Comparison of ENCODE assay signal across 8 mouse cellular contexts in genomic region chr11:106268326-106269059, GRCm38 (mm10). TPM values are rescaled to one million over a fixed set of nuclear protein-coding genes. Genes with fewer than 3 reads are reported as not detected.
DNase-seq lines count a peak whose midpoint lies in the region; ATAC-seq and TF ChIP-seq lines count a peak whose summit lies in the region.

No protein-coding gene starts in this region.

- 4% methylated on average over 8 of the region's 8 CpGs for WGBS in cerebellum, adult 2 months
- WGBS in hindbrain, embryonic 13.5 days: 46% methylated on average over 8 of the region's 8 CpGs
- WGBS in stomach, postnatal 0 days: 20% methylated on average over 8 of the region's 8 CpGs

- no peaks in the 10 kb centered on the region for H3K27me3 ChIP-seq in cerebellum, adult 2 months (ENCODE audit: control insufficient read depth, insufficient read depth, low read length)
- H3K27me3 ChIP-seq in hindbrain, embryonic 13.5 days: no peaks in the 10 kb centered on the region
- H3K27me3 ChIP-seq in stomach, postnatal 0 days (ENCODE audit: control insufficient read depth, insufficient read depth, low read length): no peaks in the 10 kb centered on the region

- TF ChIP-seq POLR2A in cerebellum, adult 2 months (IDR thresholded peaks at IDR 0.05; ENCODE audit: borderline replicate concordance, insufficient read depth, low read length): 0 out of 2 replicates have a peak, but pooled peaks have one; percentile 39

- no peak for TF ChIP-seq CTCF in cerebellum, adult 2 months (IDR thresholded peaks at IDR 0.05; ENCODE audit: borderline replicate concordance, insufficient read depth, low read depth, low read length)
- no peak for TF ChIP-seq CTCF in gastrocnemius, adult 2 months (IDR thresholded peaks at IDR 0.05)
- TF ChIP-seq CTCF in stomach, postnatal 0 days (IDR thresholded peaks at IDR 0.05; ENCODE audit: low read depth): no peak

- H3K4me2 ChIP-seq in hindbrain, embryonic 13.5 days: peak overlapping the region; percentile 37
- H3K4me2 ChIP-seq in stomach, postnatal 0 days (replicated peaks; ENCODE audit: low read depth): peak overlapping the region; percentile 46

- peak overlapping the region; percentile 35 for H3K4me3 ChIP-seq in cerebellum, adult 2 months (replicated peaks; ENCODE audit: insufficient read depth, low read depth, low read length)
- peak overlapping the region; percentile 61 for H3K4me3 ChIP-seq in gastrocnemius, adult 2 months
- H3K4me3 ChIP-seq in hindbrain, embryonic 13.5 days: peak overlapping the region; percentile 7
- peak overlapping the region; percentile 12 for H3K4me3 ChIP-seq in stomach, postnatal 0 days (ENCODE audit: low read depth, low read length)

- peak overlapping the region; percentile 86 for H3K27ac ChIP-seq in cerebellum, adult 2 months (ENCODE audit: insufficient read depth, low read length)
- peak overlapping the region; percentile 99 for H3K27ac ChIP-seq in gastrocnemius, adult 2 months
- peak overlapping the region; percentile 90 for H3K27ac ChIP-seq in hindbrain, embryonic 13.5 days
- peak overlapping the region; percentile 92 for H3K27ac ChIP-seq in stomach, postnatal 0 days (replicated peaks)

- H3K9me3 ChIP-seq in hindbrain, embryonic 13.5 days: no peaks in the 10 kb centered on the region
- H3K9me3 ChIP-seq in stomach, postnatal 0 days (ENCODE audit: control insufficient read depth, low read length): no peaks in the 10 kb centered on the region

- DNase-seq in adipocyte (ENCODE audit: low spot score): peak; percentile 92
- DNase-seq in cerebellum, adult 2 months: peak; percentile 91 to 96
- DNase-seq in gastrocnemius, adult 2 months: peak; percentile 94
- DNase-seq in layer of hippocampus, postnatal 36 days: peak; percentile 76 to 83
- peak; percentile 57 to 88 for DNase-seq in lung, postnatal 4 days
- peak; percentile 77 for DNase-seq in stomach, postnatal 0 days (ENCODE audit: low spot score)
- no peak for DNase-seq in spleen, adult 12 weeks (ENCODE audit: low spot score)

- intact Hi-C loops in gastrocnemius, adult 2 months (cut with DNase I): no loop called here

- H3K9ac ChIP-seq in hindbrain, embryonic 13.5 days: peak overlapping the region; percentile 65
- peak overlapping the region; percentile 50 for H3K9ac ChIP-seq in stomach, postnatal 0 days (ENCODE audit: low read length)

- peaks cover 39% of the 10 kb centered on the region for H3K36me3 ChIP-seq in hindbrain, embryonic 13.5 days
- peaks cover 29% of the 10 kb centered on the region for H3K36me3 ChIP-seq in stomach, postnatal 0 days (ENCODE audit: control insufficient read depth, insufficient read depth, low read length)

- peaks cover 41% of the 10 kb centered on the region for H3K4me1 ChIP-seq in cerebellum, adult 2 months (ENCODE audit: control insufficient read depth, insufficient read depth, low read length)
- H3K4me1 ChIP-seq in hindbrain, embryonic 13.5 days (replicated peaks): peaks cover 57% of the 10 kb centered on the region
- peaks cover 19% of the 10 kb centered on the region for H3K4me1 ChIP-seq in stomach, postnatal 0 days (replicated peaks; ENCODE audit: control insufficient read depth, insufficient read depth)

- ATAC-seq in hindbrain, embryonic 13.5 days (ENCODE audit: low FRiP score): no peak
- 0 out of 2 replicates have a peak, but pooled peaks have one; percentile 3 for ATAC-seq in stomach, postnatal 0 days (ENCODE audit: low FRiP score, low TSS enrichment)

- no peak for TF ChIP-seq EP300 in stomach, postnatal 0 days (optimal IDR thresholded peaks at IDR 0.05)

RNA-seq across cellular contexts. Expression of gene Smarcd2, which starts 4.3 kb away (rescaled TPM):
- 114 and 144 TPM in 2 replicates for polyA plus RNA-seq in cerebellum, adult 2 months (2012; rRNA removed)
- 10 to 100 TPM; 10.8 to 12.8 TPM for total RNA-seq in gastrocnemius, adult 2 months (2021)
- polyA plus RNA-seq in hindbrain, embryonic 13.5 days (2015; fragmentation: Nextera tagmentation; extraction: Ambion mirVana): 14.3 and 16.0 TPM in 2 replicates
- 10 to 100 TPM; 28.5 to 38.9 TPM for total RNA-seq in layer of hippocampus, postnatal 36 days (2021)
- 43.5 and 47.6 TPM in 2 replicates for polyA plus RNA-seq in stomach, postnatal 0 days (2015; fragmentation: Nextera tagmentation; extraction: Ambion mirVana)

RNA-seq across cellular contexts. Expression of gene Tcam1, which starts 8.0 kb away (rescaled TPM):
- polyA plus RNA-seq in cerebellum, adult 2 months (2012; rRNA removed): 0.36 and 0.43 TPM in 2 replicates
- total RNA-seq in gastrocnemius, adult 2 months (2021): under 1 TPM; 0.08 TPM
- 0.12 and 0.21 TPM in 2 replicates for polyA plus RNA-seq in hindbrain, embryonic 13.5 days (2015; fragmentation: Nextera tagmentation; extraction: Ambion mirVana)
- under 1 TPM; 0.17 to 0.18 TPM for total RNA-seq in layer of hippocampus, postnatal 36 days (2021)
- 0.07 and 0.10 TPM in 2 replicates for polyA plus RNA-seq in stomach, postnatal 0 days (2015; fragmentation: Nextera tagmentation; extraction: Ambion mirVana)

RNA-seq across cellular contexts. Expression of gene Psmc5, which starts 12.5 kb away (rescaled TPM):
- polyA plus RNA-seq in cerebellum, adult 2 months (2012; rRNA removed): 307 and 343 TPM in 2 replicates
- 100 to 1,000 TPM; 121 to 132 TPM for total RNA-seq in gastrocnemius, adult 2 months (2021)
- 339 and 341 TPM in 2 replicates for polyA plus RNA-seq in hindbrain, embryonic 13.5 days (2015; fragmentation: Nextera tagmentation; extraction: Ambion mirVana)
- total RNA-seq in layer of hippocampus, postnatal 36 days (2021): 100 to 1,000 TPM; 163 to 169 TPM
- 202 and 206 TPM in 2 replicates for polyA plus RNA-seq in stomach, postnatal 0 days (2015; fragmentation: Nextera tagmentation; extraction: Ambion mirVana)

RNA-seq across cellular contexts. Expression of gene Ftsj3, which starts 12.6 kb away (rescaled TPM):
- polyA plus RNA-seq in cerebellum, adult 2 months (2012; rRNA removed): 21.3 and 22.8 TPM in 2 replicates
- total RNA-seq in gastrocnemius, adult 2 months (2021): 10 to 100 TPM; 21.9 to 22.3 TPM
- 37.4 and 38.3 TPM in 2 replicates for polyA plus RNA-seq in hindbrain, embryonic 13.5 days (2015; fragmentation: Nextera tagmentation; extraction: Ambion mirVana)
- total RNA-seq in layer of hippocampus, postnatal 36 days (2021): 10 to 100 TPM; 30.6 to 31.4 TPM
- polyA plus RNA-seq in stomach, postnatal 0 days (2015; fragmentation: Nextera tagmentation; extraction: Ambion mirVana): 24.4 and 24.5 TPM in 2 replicates

RNA-seq across cellular contexts. Expression of gene Gh, which starts 33.2 kb away (rescaled TPM):
- not detected in 2 replicates for polyA plus RNA-seq in cerebellum, adult 2 months (2012; rRNA removed)
- not detected for total RNA-seq in gastrocnemius, adult 2 months (2021)
- polyA plus RNA-seq in hindbrain, embryonic 13.5 days (2015; fragmentation: Nextera tagmentation; extraction: Ambion mirVana): not detected in 2 replicates
- total RNA-seq in layer of hippocampus, postnatal 36 days (2021): not detected
- polyA plus RNA-seq in stomach, postnatal 0 days (2015; fragmentation: Nextera tagmentation; extraction: Ambion mirVana): not detected in 2 replicates

Comparison
In these comparisons a context has a peak if more than half of its experiments do, and no peak if none do; other contexts are left out.
1. H3K4me3 ChIP-seq: peak in every context shown above with its lines; median percentile 61 in gastrocnemius, adult 2 months; 35 in cerebellum, adult 2 months; 12 in stomach, postnatal 0 days; 7 in hindbrain, embryonic 13.5 days.